ENCODE assay signal across 9 mouse cellular contexts in the genomic region with DNA sequence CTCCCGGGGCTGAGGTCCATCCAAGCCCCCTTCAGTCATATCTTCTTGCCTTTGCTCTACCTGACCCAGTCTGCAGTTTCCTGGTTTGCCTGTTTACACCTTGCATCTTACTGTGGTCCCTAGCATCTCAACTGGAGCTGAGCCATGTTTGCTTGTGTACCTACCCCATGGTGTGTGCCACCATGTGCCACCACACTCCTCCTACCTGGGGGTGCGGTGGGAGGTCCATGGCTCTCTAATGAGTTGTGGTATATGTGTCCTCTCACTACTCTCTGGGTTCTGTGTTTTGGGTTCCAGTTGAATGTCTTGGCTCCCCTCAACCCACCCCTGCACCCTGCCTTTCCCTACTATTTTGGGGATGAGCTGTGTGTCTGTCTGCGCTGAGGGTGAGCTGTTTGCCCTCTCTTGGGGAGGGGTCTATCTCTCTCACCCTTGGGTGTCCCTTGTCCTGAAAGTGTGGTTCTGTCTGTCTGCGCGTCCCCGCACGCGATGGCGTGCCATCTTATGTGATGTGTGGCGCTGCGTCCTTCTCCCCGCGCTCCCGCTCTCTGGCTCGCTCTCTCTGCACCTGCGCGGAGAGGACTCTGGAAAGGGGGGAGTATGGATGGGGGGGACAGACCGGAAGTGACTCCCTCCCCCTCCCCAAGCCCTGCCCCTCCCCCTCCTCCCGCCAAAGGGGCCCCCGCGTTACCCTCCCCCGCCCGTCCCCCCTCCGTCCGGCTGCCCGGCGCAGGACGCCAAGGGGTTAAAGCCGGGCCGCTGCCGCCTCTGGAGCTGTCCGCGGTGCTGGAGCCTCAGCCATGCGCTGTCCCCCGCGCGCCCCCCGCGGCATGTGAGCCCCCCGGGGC. TPM values are rescaled to one million over a fixed set of nuclear protein-coding genes. Genes with fewer than 3 reads are reported as not detected.
DNase-seq lines count a peak whose midpoint lies in the region; ATAC-seq and TF ChIP-seq lines count a peak whose summit lies in the region.
"Had no signal": no experiment of that assay in that cellular context is flagged by ENCODE, and none has a peak within 500 bp of the region (broad histone marks: within the 10 kb centered on the region; RNA-seq: fewer than 3 reads in every experiment).

No protein-coding gene starts in this region.

- H3K36me3 ChIP-seq in liver, embryonic 11.5 days (ENCODE audit: control insufficient read depth, insufficient read depth, low read length) = no peaks in the 10 kb centered on the region
- H3K36me3 ChIP-seq in liver, postnatal 0 days (replicated peaks; ENCODE audit: insufficient read depth, low read length) = no peaks in the 10 kb centered on the region
- no peaks in the 10 kb centered on the region for H3K36me3 ChIP-seq in embryonic facial prominence, embryonic 15.5 days
- no peaks in the 10 kb centered on the region for H3K36me3 ChIP-seq in limb, embryonic 11.5 days (ENCODE audit: control insufficient read depth, insufficient read depth, low read length)

- DNase-seq in adrenal gland, postnatal 14 days = peak; percentile 77
- no peak for DNase-seq in adrenal gland, adult 2 months
- peak; percentile 67 for DNase-seq in liver, embryonic 11.5 days (ENCODE audit: low spot score)
- no peak for DNase-seq in liver, postnatal 0 days
- peak; percentile 77 for DNase-seq in limb, embryonic 11.5 days (ENCODE audit: low spot score)
- peak; percentile 64 for DNase-seq in retina, embryonic 14.5 days (ENCODE audit: low spot score)
- no peak for DNase-seq in thymus, postnatal 25 days

- no peak; the same call in 1 of the 2 replicates for ATAC-seq in liver, embryonic 11.5 days (replicated peaks; ENCODE audit: low FRiP score)
- no peak for ATAC-seq in liver, postnatal 0 days
- ATAC-seq in embryonic facial prominence, embryonic 15.5 days (ENCODE audit: insufficient number of reproducible peaks, low FRiP score, low TSS enrichment, low read depth) = no peak
- 0 out of 2 replicates have a peak, but pooled peaks have one; percentile 53 for ATAC-seq in limb, embryonic 11.5 days (ENCODE audit: insufficient number of reproducible peaks, low FRiP score, low TSS enrichment, low read depth)

- WGBS in liver, embryonic 11.5 days = 6% methylated on average over 21 of the region's 40 CpGs
- WGBS in liver, postnatal 0 days (ENCODE audit: insufficient replicate concordance) = 7% methylated on average over 17 of the region's 40 CpGs
- WGBS in embryonic facial prominence, embryonic 15.5 days = 5% methylated on average over 28 of the region's 40 CpGs
- 4% methylated on average over 17 of the region's 40 CpGs for WGBS in limb, embryonic 11.5 days

- TF ChIP-seq EP300 in liver, postnatal 0 days (IDR thresholded peaks at IDR 0.05; ENCODE audit: low read depth) = no peak

- peaks cover 69% of the 10 kb centered on the region for H3K27me3 ChIP-seq in liver, embryonic 11.5 days (replicated peaks; ENCODE audit: control insufficient read depth, insufficient read depth, low read length)
- peaks cover 52% of the 10 kb centered on the region for H3K27me3 ChIP-seq in liver, postnatal 0 days (ENCODE audit: insufficient read depth, low read length)
- H3K27me3 ChIP-seq in embryonic facial prominence, embryonic 15.5 days = peaks cover 73% of the 10 kb centered on the region
- H3K27me3 ChIP-seq in limb, embryonic 11.5 days (ENCODE audit: control insufficient read depth, insufficient read depth, low read length) = peaks cover 64% of the 10 kb centered on the region

- no peaks in the 10 kb centered on the region for H3K9me3 ChIP-seq in liver, embryonic 11.5 days (ENCODE audit: control insufficient read depth, low read length)
- no peaks in the 10 kb centered on the region for H3K9me3 ChIP-seq in liver, postnatal 0 days (ENCODE audit: low read length)
- H3K9me3 ChIP-seq in embryonic facial prominence, embryonic 15.5 days (replicated peaks) = no peaks in the 10 kb centered on the region
- no peaks in the 10 kb centered on the region for H3K9me3 ChIP-seq in limb, embryonic 11.5 days (ENCODE audit: control insufficient read depth, low read length)

- H3K4me2 ChIP-seq in liver, embryonic 11.5 days = peak overlapping the region; percentile 64
- H3K4me2 ChIP-seq in liver, postnatal 0 days (ENCODE audit: low read depth, low read length) = no peak overlapping the region
- H3K4me2 ChIP-seq in embryonic facial prominence, embryonic 15.5 days (replicated peaks) = peak overlapping the region; percentile 79
- peak overlapping the region; percentile 54 for H3K4me2 ChIP-seq in limb, embryonic 11.5 days (ENCODE audit: low read depth, severe bottlenecking)

- no peak overlapping the region for H3K9ac ChIP-seq in liver, embryonic 11.5 days (ENCODE audit: low read depth, low read length)
- H3K9ac ChIP-seq in liver, postnatal 0 days (replicated peaks) = no peak overlapping the region
- H3K9ac ChIP-seq in embryonic facial prominence, embryonic 15.5 days = no peak overlapping the region
- H3K9ac ChIP-seq in limb, embryonic 11.5 days (ENCODE audit: low read length) = no peak overlapping the region

- H3K27ac ChIP-seq in liver, embryonic 11.5 days (ENCODE audit: low read depth, low read length) = no peak overlapping the region
- no peak overlapping the region for H3K27ac ChIP-seq in liver, postnatal 0 days (ENCODE audit: low read depth)
- no peak overlapping the region for H3K27ac ChIP-seq in embryonic facial prominence, embryonic 15.5 days (replicated peaks)
- no peak overlapping the region for H3K27ac ChIP-seq in limb, embryonic 11.5 days (replicated peaks; ENCODE audit: low read depth, low read length)
- H3K27ac ChIP-seq: macrophage had no signal

- TF ChIP-seq CTCF in liver, postnatal 0 days (IDR thresholded peaks at IDR 0.05; ENCODE audit: low read depth) = no peak

- H3K4me1 ChIP-seq in liver, embryonic 11.5 days (replicated peaks; ENCODE audit: control insufficient read depth, insufficient read depth, low read length) = no peaks in the 10 kb centered on the region; the same call in 1 of the 2 replicates
- H3K4me1 ChIP-seq in liver, postnatal 0 days (ENCODE audit: insufficient read depth) = no peaks in the 10 kb centered on the region
- peaks cover 13% of the 10 kb centered on the region for H3K4me1 ChIP-seq in embryonic facial prominence, embryonic 15.5 days
- H3K4me1 ChIP-seq in limb, embryonic 11.5 days (ENCODE audit: control insufficient read depth, insufficient read depth, low read length) = peaks cover 3% of the 10 kb centered on the region

- peak overlapping the region; percentile 43 for H3K4me3 ChIP-seq in liver, embryonic 11.5 days (ENCODE audit: low read depth, low read length)
- no peak overlapping the region for H3K4me3 ChIP-seq in liver, postnatal 0 days (ENCODE audit: low read depth, low read length)
- H3K4me3 ChIP-seq in embryonic facial prominence, embryonic 15.5 days (replicated peaks) = peak overlapping the region; percentile 38
- H3K4me3 ChIP-seq in limb, embryonic 11.5 days (ENCODE audit: low read depth, low read length) = peak overlapping the region; percentile 25; the same call in 1 of the 2 replicates

RNA-seq across cellular contexts. Expression of a gene that starts 25.2 kb away (rescaled TPM):
- 7.6 and 8.0 TPM in 2 replicates for total RNA-seq in adrenal gland, postnatal 14 days (2021)
- total RNA-seq in adrenal gland, adult 2 months (2021) = 1 to 10 TPM; 8.0 to 9.1 TPM
- 2.5 and 2.9 TPM in 2 replicates for polyA plus RNA-seq in adrenal gland, adult 2 months (2012; rRNA removed)
- polyA plus RNA-seq in liver, embryonic 11.5 days (2014; fragmentation: Nextera tagmentation; extraction: Ambion mirVana) = 0.62 and 0.69 TPM in 2 replicates
- not detected in 2 replicates for polyA plus RNA-seq in liver, postnatal 0 days (2015; fragmentation: Nextera tagmentation; extraction: Ambion mirVana)
- 3.7 and 6.1 TPM in 2 replicates for polyA plus RNA-seq in embryonic facial prominence, embryonic 15.5 days (2015; fragmentation: Nextera tagmentation; extraction: Ambion mirVana)
- polyA plus RNA-seq in limb, embryonic 11.5 days (2014; fragmentation: Nextera tagmentation; extraction: Ambion mirVana) = 0.78 and 0.85 TPM in 2 replicates
- polyA plus RNA-seq: macrophage had no signal

RNA-seq across cellular contexts. Expression of a gene that starts 28.6 kb away (rescaled TPM):
- 3.4 and 3.6 TPM in 2 replicates for total RNA-seq in adrenal gland, postnatal 14 days (2021)
- 1 to 10 TPM; 4.6 to 5.1 TPM for total RNA-seq in adrenal gland, adult 2 months (2021)
- 11.4 and 13.0 TPM in 2 replicates for polyA plus RNA-seq in adrenal gland, adult 2 months (2012; rRNA removed)
- polyA plus RNA-seq in liver, embryonic 11.5 days (2014; fragmentation: Nextera tagmentation; extraction: Ambion mirVana) = 0.90 and 1.1 TPM in 2 replicates
- polyA plus RNA-seq in liver, postnatal 0 days (2015; fragmentation: Nextera tagmentation; extraction: Ambion mirVana) = 1.6 and 1.8 TPM in 2 replicates
- 26.1 and 28.1 TPM in 2 replicates for polyA plus RNA-seq in embryonic facial prominence, embryonic 15.5 days (2015; fragmentation: Nextera tagmentation; extraction: Ambion mirVana)
- polyA plus RNA-seq in limb, embryonic 11.5 days (2014; fragmentation: Nextera tagmentation; extraction: Ambion mirVana) = 1.9 and 2.2 TPM in 2 replicates

RNA-seq across cellular contexts. Expression of a gene that starts 48.6 kb away (rescaled TPM):
- total RNA-seq in adrenal gland, postnatal 14 days (2021) = 2.6 and 3.9 TPM in 2 replicates
- total RNA-seq in adrenal gland, adult 2 months (2021) = 1 to 10 TPM; 4.8 to 6.2 TPM
- 12.1 and 16.0 TPM in 2 replicates for polyA plus RNA-seq in adrenal gland, adult 2 months (2012; rRNA removed)
- polyA plus RNA-seq in liver, embryonic 11.5 days (2014; fragmentation: Nextera tagmentation; extraction: Ambion mirVana) = 0.35 and 0.40 TPM in 2 replicates
- polyA plus RNA-seq in liver, postnatal 0 days (2015; fragmentation: Nextera tagmentation; extraction: Ambion mirVana) = 0.04 TPM in 1 of 2 replicates, not detected in the other
- polyA plus RNA-seq in embryonic facial prominence, embryonic 15.5 days (2015; fragmentation: Nextera tagmentation; extraction: Ambion mirVana) = 2.7 and 3.4 TPM in 2 replicates
- polyA plus RNA-seq in limb, embryonic 11.5 days (2014; fragmentation: Nextera tagmentation; extraction: Ambion mirVana) = 2.1 TPM in 2 replicates
- polyA plus RNA-seq: macrophage had no signal

RNA-seq across cellular contexts. Expression of a gene that starts 50.4 kb away (rescaled TPM):
- 0.59 and 0.71 TPM in 2 replicates for total RNA-seq in adrenal gland, postnatal 14 days (2021)
- 1 to 10 TPM in 1 of 2 experiments, under 1 TPM in 1; 0.66 to 1.2 TPM for total RNA-seq in adrenal gland, adult 2 months (2021)
- 1.6 and 2.3 TPM in 2 replicates for polyA plus RNA-seq in adrenal gland, adult 2 months (2012; rRNA removed)
- 0.83 and 0.93 TPM in 2 replicates for polyA plus RNA-seq in liver, embryonic 11.5 days (2014; fragmentation: Nextera tagmentation; extraction: Ambion mirVana)
- polyA plus RNA-seq in liver, postnatal 0 days (2015; fragmentation: Nextera tagmentation; extraction: Ambion mirVana) = 0.15 and 0.18 TPM in 2 replicates
- polyA plus RNA-seq in embryonic facial prominence, embryonic 15.5 days (2015; fragmentation: Nextera tagmentation; extraction: Ambion mirVana) = 1.4 and 1.5 TPM in 2 replicates
- 0.37 and 0.53 TPM in 2 replicates for polyA plus RNA-seq in limb, embryonic 11.5 days (2014; fragmentation: Nextera tagmentation; extraction: Ambion mirVana)

Comparison
In these comparisons a context has a peak if more than half of its experiments do, and no peak if none do; other contexts are left out.
1. DNase-seq: peak in adrenal gland, postnatal 14 days (single experiment), liver, embryonic 11.5 days (single experiment), limb, embryonic 11.5 days (single experiment) and retina, embryonic 14.5 days (single experiment); none in adrenal gland, adult 2 months (single experiment), liver, postnatal 0 days (single experiment) and thymus, postnatal 25 days (single experiment).